Mouse (Mus musculus) thymus, adult 2 months (tissue): ENCODE measurements around the gene Arl8b.

Experiments
- CTCF ChIP-seq: fragments of 200-500 bp; IDR thresholded peaks from 2 replicates; pipeline ENCODE4 v1.5.1; 2012; ENCODE audit warnings: mild to moderate bottlenecking, control low read depth, low read length, moderate library complexity, borderline replicate concordance; ENCODE audit not compliant: control insufficient read depth, poor library complexity, insufficient read depth; ENCODE audit errors: extremely low read depth
- POLR2A ChIP-seq: fragments of 200-500 bp; IDR thresholded peaks from 2 replicates; pipeline ENCODE4 v1.6.1; 2012; ENCODE audit warnings: mild to moderate bottlenecking, low read length, control low read depth, moderate library complexity; ENCODE audit not compliant: control insufficient read depth, poor library complexity, insufficient read depth; ENCODE audit errors: extremely low read depth

- no peak for TF ChIP-seq CTCF
- TF ChIP-seq POLR2A = no peak
Observed at GRCm38 (mm10) chr6:108796706-108797105, 13.8 kb downstream of the Arl8b start.
